Mouse (Mus musculus): Measurements from ENCODE around the gene Ntng1.

The Ntng1 gene

DNA sequence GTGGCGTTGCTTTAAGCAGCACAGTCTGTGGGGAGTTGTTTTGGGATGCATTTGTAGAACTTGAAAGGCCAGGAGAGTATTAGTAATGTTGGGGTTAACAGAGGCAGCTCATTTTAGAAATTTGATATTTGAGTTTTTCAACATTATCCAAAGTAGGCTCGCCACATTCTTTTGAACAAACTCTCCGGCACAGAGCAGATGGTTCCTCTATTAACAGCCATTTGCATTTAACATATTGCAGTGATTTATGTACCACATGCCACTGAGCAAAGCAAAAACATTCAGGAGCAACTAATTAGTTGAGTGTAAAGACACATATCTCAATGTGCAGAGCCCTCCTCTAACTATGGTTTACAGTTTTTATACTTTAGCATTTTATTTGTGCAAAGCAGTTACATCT is 224.8 kb downstream of the Ntng1 start:
- no peak for DNase-seq (ENCODE audit: low spot score)

DNA sequence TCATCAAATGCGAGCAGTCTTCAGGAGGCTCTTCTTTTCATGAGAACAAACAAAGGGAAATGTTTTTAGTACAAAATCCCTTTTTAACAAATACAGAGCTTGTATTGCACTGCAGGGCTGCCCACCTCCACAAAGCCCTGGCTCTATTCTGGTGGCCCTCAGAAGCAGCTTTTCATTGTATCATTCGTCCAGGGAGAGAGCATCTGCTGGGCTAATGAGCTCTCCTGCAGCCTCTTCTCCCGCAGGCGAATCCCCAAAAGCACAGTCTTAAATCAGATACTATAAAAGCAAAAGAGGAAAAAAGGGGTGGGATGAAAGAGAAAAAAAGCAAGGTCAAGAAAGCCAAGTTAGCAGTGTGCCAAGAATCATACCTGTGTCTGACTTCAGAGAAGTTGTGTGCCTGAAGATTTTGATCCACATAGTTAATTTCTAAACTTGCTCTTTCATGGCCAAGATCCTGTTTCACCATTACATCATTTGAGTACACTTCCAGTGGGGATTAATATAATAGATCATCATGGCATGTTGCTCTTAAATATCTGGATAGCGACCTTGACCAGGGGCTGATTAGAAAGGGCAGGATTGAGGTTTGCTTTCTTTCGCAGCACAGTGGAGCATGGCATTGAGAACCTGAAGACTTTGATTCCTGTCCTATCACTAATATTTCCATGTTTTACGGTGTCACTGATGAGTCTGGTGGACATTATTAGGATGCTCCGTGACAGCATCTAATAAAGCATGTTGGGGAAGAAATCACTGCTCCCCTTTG is 225.7 kb downstream of the Ntng1 start:
- DNase-seq (ENCODE audit: low spot score) = no peak

DNA sequence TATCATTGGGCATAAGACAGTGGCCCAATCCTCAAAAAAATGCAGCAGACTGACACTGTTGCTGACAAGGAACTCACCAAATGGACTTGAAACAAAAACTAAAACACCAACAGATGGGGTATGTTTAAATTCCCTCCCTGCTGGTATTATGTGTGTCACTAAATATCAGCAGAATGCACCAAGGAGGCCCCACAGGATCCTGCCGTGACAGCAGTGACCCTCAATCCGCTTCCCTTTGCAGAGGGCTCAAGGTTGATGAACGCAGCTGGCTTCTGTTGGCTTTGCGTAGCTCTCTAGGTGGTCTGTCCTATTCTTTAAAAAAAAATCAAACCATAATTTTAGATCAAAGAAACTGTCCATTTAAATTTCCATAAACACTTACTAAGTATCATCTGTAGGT is 226.7 kb downstream of the Ntng1 start:
- DNase-seq (ENCODE audit: low spot score) = no peak

DNA sequence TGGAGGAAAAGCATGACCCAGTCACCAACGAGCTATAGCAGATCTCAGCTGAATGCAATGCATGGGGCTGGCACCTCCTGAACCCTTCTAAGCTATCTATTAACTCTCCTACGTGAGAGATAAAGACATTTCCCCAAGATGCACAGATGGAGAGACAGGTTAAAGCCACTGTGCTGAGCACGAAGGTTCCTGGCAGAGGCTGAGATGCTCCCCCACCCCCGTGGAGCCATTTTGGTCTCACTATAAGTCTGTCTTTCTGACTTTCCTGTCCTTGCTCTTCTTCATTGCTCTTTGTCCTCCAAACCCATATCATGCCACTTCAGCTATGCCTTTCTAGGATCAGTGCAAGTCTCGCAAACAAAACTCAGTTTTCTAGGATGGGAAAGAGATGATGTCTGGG is 229.6 kb downstream of the Ntng1 start:
- DNase-seq (ENCODE audit: low spot score) = no peak

DNA sequence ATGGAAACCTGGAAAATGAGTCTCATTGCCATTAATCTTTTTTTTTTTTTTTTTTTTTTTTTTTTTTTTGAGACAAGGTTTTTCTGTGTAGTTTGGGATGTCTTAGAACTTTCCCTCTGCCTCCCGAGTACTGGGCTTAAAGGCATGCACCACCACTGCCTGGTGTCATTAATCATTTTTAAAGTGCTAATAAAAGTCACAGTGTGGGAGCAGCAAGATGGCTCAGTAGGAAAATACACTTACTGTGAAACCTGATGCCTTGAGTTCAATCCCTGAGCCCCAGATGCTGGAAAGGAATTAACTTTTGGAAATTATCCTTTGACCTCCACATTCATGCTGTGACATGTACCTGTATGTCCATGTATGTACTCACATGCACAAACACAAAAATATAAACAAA is 253.2 kb downstream of the Ntng1 start:
- no peak for DNase-seq (ENCODE audit: low spot score)

DNA sequence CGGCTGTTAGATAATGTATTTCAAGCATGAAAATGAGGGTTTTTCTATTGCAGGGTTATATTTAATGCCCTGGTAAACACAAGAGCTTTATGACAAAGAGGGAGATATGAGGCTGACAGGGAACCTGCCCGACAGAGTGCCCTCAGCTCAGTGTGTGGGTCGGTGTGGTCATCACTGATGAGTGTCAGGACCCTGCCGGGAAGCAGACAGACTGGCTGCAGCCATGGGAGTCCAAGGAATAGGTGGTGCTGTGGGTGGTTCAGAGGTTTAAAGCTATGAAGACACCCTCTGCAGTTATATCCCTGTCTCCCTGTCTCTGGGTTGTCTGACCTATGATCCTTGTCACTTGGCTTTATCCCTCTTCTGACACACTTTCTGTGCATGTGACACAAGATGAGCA is 258.1 kb downstream of the Ntng1 start:
- DNase-seq (ENCODE audit: low spot score) = no peak

DNA sequence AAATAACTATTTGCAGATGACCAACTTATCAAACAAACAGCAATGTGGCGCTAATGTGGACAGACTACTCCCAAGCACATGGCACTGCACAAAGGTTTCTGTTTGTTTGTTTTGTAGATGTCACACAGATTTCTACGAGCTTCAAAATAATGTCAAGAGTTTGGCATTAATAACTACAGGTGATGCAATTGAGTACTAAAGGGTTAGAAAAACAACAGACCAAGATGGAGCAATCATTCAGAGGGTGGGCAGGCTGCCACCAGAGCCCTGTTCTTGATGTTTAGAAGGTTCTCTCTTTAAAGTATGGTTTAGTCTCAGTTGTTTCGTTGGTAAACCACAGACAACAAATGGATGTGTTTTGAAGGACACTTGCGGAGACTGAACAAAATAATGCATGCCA is 264.8 kb downstream of the Ntng1 start:
- DNase-seq (ENCODE audit: low spot score) = no peak

DNA sequence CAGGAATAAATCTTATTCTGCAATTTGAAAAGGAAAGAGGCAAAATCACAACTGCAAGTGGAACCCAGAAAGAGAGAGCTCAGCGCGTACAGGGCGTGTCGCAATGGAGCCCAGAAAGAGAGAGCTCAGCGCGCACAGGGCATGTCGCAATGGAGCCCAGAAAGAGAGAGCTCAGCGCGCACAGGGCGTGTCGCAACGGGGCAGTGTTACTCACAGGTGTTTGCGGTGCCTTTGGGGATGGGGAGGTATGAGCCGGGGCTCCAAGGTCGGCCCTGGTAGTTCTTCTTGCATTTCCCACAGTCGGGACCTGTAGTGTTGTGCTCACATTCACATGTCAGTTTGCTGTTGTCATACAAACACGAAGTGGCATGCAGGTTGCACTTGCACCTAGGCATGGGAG is 271.8 kb downstream of the Ntng1 start:
- no peak for DNase-seq (ENCODE audit: low spot score)

DNA sequence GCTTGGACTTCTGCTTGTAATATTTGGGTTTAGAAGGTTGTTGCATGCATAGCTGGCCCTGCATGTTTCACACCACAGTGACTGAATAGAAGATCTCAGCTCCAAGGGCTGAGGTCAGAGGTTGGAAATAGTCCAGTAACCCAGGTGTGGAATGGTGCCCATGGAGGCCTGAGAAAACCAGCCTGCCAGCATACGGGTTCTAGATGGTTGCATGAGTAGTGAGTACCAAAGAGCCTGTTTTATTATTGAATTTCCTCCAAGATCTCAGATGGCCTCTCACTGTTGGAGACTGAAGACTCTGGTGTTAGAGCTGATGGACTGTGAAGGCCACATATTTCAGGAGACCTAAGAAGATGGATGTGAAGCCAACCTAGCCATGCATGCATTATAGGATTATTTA is 285.5 kb downstream of the Ntng1 start:
- DNase-seq (ENCODE audit: low spot score) = no peak

DNA sequence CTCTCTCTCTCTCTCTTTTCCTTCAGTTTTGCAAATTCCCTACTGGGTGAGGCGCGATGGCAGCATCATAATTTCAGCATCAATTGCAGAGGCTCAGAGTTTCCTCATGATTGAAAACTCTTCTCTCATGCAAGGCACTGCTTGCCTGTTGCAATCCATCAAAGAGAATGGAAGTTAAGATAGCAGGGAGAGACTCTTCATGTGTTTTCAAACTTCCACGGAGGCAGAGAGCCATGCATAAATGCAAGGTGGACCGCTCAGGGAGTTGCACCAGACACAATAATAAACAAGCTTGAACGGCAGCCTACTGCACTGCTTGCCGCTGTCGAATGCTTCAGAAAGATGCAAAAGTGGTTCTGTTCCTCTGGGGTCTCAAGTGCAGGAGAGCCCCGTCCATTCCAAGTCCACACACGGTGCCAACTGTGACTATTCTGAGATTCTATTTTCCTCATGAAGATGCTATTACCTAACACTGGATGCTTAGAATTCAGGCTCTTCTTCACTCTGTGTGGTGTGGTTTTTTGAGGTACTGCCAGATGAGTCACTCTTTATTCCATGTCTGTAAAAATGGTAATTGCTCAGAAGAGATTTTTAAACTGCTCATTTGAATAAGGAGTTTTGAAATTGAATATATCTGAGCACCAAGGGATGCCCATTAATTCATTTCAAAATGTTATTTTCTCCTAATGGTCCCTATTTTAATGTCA is 289.2 kb downstream of the Ntng1 start:
- DNase-seq (ENCODE audit: low spot score) = no peak

DNA sequence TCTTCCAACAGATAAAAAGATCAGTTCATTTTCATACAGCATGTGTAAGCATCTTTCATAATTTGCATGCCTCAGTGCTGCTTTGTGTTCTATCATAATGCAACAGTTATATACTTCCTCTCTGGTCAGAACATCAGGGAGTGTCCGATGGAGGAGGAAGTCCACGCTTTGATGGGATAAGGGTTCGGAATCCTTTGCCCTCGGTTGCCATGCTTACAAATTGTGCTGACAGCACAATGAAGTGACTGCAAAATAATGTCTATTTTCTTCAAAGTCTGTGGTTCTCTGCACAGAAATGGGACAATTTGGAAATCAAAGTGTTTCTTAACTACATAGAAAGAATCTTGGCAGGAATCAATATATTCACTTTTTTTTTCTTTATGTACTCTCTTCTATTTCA is 297.2 kb downstream of the Ntng1 start:
- no peak for DNase-seq (ENCODE audit: low spot score)

DNA sequence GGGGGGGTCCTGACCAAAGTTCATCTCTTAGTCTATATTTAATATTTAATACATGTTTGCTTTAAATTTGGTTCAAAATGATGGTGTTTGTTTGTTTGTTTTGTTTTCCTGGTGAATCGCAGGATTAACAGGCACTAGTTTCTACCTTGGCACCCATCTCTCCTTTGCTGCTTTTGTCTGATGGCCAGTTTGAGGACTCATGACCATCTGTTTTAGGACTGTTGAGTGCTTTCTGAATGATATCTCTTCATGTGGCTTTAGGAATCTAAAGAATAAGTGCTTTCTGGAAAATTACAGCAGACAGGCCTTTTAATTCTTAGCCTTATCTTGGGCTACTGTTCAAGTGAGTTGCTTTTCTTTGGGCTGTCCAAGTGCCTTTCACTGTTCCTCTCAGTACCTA is 318.0 kb downstream of the Ntng1 start:
- no peak for DNase-seq (ENCODE audit: low spot score)

DNA sequence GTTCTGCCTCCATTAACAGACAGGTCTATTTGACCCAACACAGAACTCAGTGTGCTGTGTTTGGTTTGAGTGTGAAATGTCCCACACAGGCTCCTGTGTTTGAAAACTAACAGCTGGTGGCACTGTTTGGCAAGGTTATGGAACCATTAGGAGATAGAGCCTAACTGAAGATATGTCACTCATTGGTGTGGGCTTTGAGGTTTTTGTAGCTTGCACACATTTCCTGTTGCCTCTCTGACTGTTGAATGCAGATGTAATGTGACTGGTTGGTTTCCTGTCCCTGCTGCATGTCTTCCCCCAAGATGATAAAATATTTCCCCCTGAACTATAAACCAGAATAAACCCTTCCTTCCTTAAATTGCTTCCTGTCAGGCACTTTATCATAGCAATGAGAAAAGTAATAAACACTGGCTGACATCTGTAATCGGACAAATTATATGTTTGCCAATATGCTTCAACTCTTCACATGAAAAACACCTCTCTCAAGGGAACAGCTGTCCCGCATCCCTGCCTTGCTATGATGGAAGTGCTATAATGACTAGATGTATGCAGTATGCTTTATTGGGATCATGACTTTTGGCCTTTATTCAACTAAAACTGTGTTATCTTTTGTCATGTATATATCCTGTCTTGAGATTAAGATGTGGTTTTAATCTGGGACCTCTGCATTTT is 320.9 kb downstream of the Ntng1 start:
- no peak for DNase-seq (ENCODE audit: low spot score)

DNA sequence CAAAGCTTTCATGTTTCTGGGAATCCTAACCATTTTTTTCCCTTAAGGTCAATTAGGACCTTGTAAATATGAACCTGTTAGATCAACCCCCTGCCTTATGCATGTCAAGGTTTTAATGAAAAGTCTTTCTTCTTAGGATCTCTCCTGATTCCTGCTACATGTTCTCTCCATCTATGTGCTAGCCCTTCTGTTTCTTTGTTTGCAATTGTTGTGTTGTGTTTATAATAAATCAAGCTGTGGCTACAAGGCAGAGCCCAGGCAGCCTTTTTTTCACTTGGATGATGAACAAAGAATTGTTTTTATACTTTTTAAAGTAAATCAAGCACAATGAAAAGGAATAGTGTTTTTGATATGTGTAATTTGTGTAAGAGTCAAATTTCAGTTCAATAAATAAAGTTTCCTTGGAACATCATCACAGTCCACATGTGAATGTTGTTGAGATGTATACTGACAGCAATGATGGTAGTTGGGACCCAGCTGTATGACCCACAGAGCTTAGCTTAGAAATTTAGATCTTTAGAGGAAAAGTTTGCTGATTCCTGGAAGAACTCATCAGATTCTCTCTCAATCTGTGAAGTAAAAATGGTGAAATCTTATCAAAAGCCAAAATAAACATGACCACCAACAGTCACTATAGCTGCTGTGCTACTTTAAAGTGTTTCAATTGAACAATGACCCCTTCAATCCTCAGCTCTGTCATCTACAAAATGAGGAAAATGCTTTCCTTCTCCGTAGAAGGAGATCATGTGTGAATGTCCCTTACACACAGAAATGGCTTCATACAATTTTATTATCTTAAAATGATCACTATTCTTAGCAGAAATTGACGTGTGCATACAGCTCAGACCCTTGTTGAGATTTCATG is 324.8 kb downstream of the Ntng1 start:
- DNase-seq (ENCODE audit: low spot score) = no peak

DNA sequence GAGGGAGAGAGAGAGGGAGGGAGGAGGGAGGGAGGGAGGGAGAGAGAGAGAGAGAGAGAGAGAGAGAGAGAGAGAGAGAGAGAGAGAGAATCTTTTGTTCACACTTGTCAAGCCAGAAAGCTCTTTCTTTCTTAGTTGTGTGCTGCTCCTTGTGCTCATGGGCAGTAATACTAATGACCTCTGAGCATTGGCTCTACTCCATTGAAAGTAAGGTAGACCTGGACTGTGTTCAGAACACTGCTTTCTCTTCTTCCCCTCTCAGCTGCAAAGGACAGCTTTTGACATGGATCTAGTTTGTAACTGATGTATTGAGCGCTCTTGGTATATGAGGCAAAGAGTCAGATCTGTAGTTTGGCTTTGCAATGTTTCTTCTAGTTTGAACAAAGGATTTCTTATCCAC is 334.7 kb downstream of the Ntng1 start:
- no peak for DNase-seq (ENCODE audit: low spot score)

DNA sequence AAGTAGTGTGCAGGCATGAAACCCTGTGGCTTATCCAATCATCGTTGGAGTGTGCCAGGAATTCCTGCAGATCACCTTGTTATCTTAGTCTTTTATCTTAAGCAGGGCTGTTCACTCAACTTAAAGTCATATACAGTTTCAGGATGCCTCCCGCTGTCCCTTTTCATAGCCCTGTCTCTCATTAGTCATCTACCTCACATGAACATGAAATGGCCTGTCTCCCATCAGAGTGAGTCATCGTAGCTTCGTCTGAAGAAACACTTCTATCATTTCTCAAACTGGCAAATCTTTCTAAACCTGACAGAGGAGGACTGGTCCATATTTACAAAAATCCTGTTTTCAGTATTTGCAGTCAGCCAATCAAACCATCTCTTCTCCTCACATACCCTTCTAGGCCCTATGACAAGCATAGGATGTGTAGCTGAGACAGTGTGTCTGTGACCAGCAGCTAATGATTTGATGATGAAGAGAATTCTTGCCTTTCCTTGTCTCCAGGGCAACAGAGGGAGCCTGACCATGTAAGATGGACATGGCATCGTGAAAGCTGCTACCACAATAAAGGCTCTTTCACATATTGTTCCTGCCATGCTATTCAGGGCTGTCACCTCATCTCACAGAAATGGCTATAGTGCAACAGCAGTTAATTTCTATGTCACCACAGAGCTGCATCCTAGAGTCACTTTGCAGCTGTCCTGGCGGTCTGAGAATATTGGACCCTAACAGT is 336.4 kb downstream of the Ntng1 start:
- DNase-seq (ENCODE audit: low spot score) = no peak

DNA sequence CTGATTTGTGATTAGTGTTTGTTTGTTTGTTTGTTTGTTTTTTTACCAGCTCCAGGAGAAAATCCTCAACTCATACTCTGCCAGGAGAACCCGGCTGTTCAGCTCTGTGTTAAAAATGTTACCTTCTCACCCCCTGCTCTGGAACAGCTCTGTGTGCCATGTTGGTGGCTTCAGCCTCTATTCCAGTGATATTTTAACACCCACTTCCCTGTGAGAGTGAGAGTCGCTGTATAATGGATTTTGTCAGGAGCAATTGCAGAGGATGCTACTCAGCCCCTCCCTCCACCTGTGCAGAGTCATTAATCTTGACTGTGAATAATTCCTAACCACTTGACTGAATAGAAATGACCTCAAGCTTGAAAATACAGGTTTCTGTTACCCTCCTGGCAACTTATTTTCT is 339.7 kb downstream of the Ntng1 start:
- DNase-seq (ENCODE audit: low spot score) = no peak

DNA sequence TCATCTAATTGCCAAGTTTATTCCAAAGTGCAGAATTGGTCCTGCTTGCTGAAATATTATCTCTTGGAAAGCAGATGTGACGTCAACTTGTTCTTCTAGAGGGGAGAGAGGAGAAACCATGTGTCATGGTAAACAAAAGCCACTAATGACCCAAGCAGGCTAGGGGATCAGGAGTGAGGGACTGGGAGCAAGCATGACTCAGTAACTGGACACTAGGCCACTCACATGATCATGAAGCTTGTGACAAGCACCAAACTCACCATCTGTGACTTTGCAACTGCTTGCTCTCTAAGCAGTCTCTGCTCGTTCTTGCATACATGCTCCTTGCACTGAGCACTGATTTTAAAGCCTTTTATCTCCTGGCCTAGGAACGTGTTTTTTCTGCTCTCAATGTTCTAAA is 340.2 kb downstream of the Ntng1 start:
- DNase-seq (ENCODE audit: low spot score) = no peak

DNA sequence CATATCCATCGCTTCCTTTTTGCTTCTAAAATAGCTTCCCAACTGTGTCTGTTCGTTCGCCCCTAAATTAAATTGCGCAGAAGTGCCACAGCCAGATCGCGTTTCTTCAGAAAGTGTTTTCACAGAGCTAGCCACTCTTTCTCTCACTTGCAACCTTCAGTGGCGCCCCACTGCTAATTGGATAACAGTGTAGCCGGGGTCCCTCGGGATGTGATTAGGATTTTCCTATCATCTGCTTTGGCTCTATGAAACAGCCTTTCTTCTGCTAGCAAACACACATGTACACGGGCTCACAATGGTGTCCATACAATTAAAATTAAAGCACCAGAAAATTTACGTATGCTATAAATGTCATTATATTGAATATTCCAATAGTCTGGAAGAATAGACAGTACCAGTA is 346.5 kb downstream of the Ntng1 start:
- DNase-seq (ENCODE audit: low spot score) = no peak

DNA sequence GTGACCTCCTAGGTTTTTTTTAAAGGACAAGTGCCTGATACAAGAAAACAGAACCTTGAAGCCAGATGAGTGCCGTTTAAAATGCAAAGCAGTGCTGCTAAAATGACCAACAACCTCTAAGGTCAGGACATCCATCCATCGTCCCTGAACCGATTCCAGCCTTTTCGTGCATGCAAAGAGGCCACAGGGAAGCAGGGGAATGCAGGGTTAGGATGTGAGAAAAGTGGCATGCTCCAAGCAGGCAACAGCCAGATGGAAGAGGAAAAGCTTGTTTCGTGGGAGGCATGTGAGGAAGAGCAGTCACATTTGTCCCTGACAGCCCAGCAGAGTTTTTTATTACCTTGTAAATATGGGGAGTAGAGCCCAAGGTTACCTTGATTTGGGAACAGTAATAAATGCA is 360.6 kb downstream of the Ntng1 start:
- no peak for DNase-seq (ENCODE audit: low spot score)

DNA sequence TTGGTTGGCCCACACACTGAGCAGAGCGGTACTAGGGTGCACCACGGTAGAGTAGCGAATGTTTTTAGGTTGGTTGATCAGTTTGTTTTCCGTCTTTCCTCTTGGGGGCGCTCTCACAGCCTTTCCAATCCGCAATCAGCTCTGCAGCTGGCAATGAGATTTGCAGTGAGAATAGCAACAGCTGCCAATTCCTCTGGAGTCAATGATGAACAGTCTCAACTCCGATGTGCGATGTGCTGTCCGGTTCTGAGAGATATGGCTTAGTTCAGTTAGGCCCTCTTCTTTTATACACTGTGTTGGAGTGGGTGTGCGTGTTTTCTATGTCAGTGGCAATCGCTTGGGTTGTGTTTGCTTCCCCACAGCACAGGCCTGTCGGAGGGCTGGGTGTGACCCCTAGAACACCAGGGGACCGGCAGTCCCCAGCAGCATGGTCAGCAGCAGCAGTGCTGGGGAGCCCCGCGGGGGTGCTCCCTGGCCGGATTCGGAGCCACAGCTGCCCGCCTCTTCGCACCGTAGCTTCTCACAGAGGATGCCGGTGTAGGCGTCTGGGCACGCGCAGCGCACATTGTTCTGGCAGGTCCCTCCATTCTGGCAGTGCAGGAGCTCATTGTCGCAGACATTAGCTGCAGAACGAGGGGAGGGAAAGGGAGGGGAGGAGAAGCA is 361.4 kb downstream of the Ntng1 start:
- DNase-seq (ENCODE audit: low spot score) = peak; percentile 30
